Mouse (Mus musculus) spleen, postnatal 0 days (tissue): ENCODE results near the gene Gm3043. TPM values are rescaled to one million over a fixed set of nuclear protein-coding genes. Genes with fewer than 3 reads are reported as not detected.

Experiments used
- polyA plus RNA-seq: library from polyadenylated mRNA; unstranded; fragments of >200 nt; fragmentation: Nextera tagmentation; extraction: Ambion mirVana; gene quantifications from 2 replicates; pipeline ENCODE4 v1.2.1, GENCODE M21; 2015

Gene Gm3043
- polyA plus RNA-seq: not detected in 2 replicates

DNA sequence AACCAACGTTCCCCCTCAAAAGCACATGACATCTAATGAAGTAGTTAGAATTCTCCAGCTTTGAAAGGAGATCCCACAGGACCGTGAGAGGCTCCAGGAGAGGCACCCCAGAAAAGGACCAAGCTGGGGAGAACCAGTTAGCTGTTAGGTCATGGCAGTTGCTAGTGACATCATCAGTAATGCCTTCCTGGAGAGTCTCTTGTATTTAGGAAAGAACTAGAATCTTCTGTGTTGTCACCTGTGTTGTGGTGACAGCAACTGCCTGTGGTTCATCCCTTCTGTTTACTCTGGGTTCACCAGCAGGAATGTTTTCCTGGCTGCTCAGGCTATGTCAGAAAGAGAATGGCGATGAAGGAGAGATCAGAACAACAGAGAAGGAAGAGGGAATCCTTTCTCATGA lies at the start of gene Gm3043:
TSS of gene Gm3043 (plus strand) at position 301 of the 400 bp plus-strand sequence.

DNA sequence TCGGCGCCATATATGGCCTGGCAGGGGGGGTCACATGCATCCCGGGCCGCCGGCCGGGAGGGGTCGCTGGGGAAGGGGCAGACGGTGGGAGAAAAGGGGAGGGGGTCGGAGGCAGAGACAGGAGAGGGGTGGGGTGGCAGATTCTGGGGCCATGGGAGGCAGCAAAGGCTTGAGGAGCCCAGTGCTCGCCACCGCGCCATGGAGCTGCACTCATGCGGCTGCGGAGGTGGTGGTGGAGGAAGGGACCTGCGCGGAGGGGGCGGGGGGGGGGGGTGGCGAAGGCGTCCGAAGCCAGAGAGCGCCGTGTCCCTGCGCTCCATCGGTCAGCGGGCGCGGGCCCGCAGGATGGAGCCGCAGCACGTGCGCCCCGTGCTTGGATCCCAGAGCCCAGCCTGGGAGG lies 36.9 kb upstream of the Gm3043 start, which contains the start of gene Gm3020:
TSS of gene Gm3020 (plus strand) at position 301 of the 400 bp plus-strand sequence.

Other genes starting within 250 kb of the Gm3043 start
- not detected in 2 replicates for gene Gm10408, start 239.4 kb upstream of the Gm3043 start, polyA plus RNA-seq
- not detected in 2 replicates for gene Gm3012, start 54.3 kb upstream of the Gm3043 start, polyA plus RNA-seq
- 0.13 and 0.15 TPM in 2 replicates for gene Gm3020, start 36.8 kb upstream of the Gm3043 start, polyA plus RNA-seq
- not detected in 2 replicates for gene Gm3002, start 121.3 kb downstream of the Gm3043 start, polyA plus RNA-seq
- 0.16 TPM in 1 of 2 replicates, not detected in the other for gene Gm3033, start 157.5 kb downstream of the Gm3043 start, polyA plus RNA-seq
- gene Gm2916, start 195.4 kb downstream of the Gm3043 start, polyA plus RNA-seq: 0.07 TPM in 1 of 2 replicates, not detected in the other
- 0.25 TPM in 1 of 2 replicates, not detected in the other for gene Gm3029, start 243.0 kb downstream of the Gm3043 start, polyA plus RNA-seq